Mouse (Mus musculus) embryonic facial prominence, embryonic 12.5 days (tissue): Measurements from ENCODE around the gene Gltp. TPM values are rescaled to one million over a fixed set of nuclear protein-coding genes. Genes with fewer than 3 reads are reported as not detected.

ENCODE experiments used
- ATAC-seq: fragments of 200-750 bp; cut with Nextera tagmentation; 2 replicates; pipeline ENCODE4 v1.8.0; 2017; ENCODE audit not compliant: insufficient number of reproducible peaks, insufficient read depth, low FRiP score, low TSS enrichment
- H3K27ac ChIP-seq: fragments of 300-500 bp; sonication (generic); 2 replicates; pipeline ENCODE4 v1.5.1; 2016; ENCODE audit warnings: mild to moderate bottlenecking
- H3K27me3 ChIP-seq: fragments of 300-500 bp; sonication (generic); 2 replicates; pipeline ENCODE4 v1.6.1; 2016; ENCODE audit warnings: mild to moderate bottlenecking, moderate library complexity
- H3K36me3 ChIP-seq: fragments of 300-500 bp; sonication (generic); 2 replicates; pipeline ENCODE4 v1.6.1; 2016; ENCODE audit warnings: mild to moderate bottlenecking
- H3K4me1 ChIP-seq: fragments of 300-500 bp; sonication (generic); 2 replicates; pipeline ENCODE4 v1.6.1; 2016
- H3K4me2 ChIP-seq: fragments of 300-500 bp; sonication (generic); replicated peaks from 2 replicates; pipeline ENCODE4 v1.6.1; 2016; ENCODE audit warnings: mild to moderate bottlenecking, moderate library complexity
- H3K4me3 ChIP-seq: fragments of 300-500 bp; sonication (generic); 2 replicates; pipeline ENCODE4 v1.5.1; 2016; ENCODE audit warnings: mild to moderate bottlenecking
- H3K9ac ChIP-seq: fragments of 300-500 bp; sonication (generic); 2 replicates; pipeline ENCODE4 v1.6.1; 2016; ENCODE audit warnings: mild to moderate bottlenecking, moderate library complexity
- H3K9me3 ChIP-seq: fragments of 300-500 bp; sonication (generic); 2 replicates; pipeline ENCODE4 v1.6.1; 2016; ENCODE audit warnings: mild to moderate bottlenecking, moderate library complexity
- WGBS: fragments of 180-500 bp; shearing (Covaris S2); methylation state at CpG from one replicate; pipeline ENCODE4 v1.1.7; 2016; 5-methylcytosine and 5-hydroxymethylcytosine counted together
- polyA plus RNA-seq: library from polyadenylated mRNA; unstranded; fragments of >200 nt; fragmentation: Nextera tagmentation; extraction: Ambion mirVana; gene quantifications from 2 replicates; pipeline ENCODE4 v1.2.1, GENCODE M21; 2016

The Gltp gene
- polyA plus RNA-seq, 1 experiment from 2014 or later = 64.5 TPM

DNA sequence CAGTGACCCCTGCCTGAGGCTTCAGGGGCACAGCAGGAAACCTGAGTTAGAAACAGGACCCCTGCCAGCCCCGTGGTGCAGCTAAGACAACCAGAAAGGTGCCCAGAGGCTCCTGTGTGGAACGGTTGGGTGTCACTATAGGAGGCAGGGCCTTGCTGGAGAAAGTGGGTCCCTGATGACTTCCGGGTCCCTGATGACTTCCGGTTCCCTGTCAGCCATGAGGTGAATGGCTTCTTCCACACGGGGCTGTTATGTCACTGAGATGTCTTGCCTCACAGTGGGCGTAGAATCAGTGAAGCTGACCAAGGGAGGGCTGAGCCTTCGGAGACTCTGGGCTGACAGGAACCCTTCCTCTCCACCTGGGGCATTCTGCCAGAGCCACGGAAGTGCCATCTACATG, 16.2 kb downstream of the Gltp start:
- Histone ChIP-seq H3K4me3 (no peak overlapping the region), H3K4me1 (no peaks in the 10 kb centered on the region), H3K27me3 (no peaks in the 10 kb centered on the region), H3K4me2 (no peak overlapping the region), H3K36me3 (peaks cover 11% of the 10 kb centered on the region), H3K9ac (no peak overlapping the region), H3K9me3 (no peaks in the 10 kb centered on the region), H3K27ac (no peak overlapping the region)
- ATAC-seq = no peak
- 82% methylated on average over 8 of the region's 8 CpGs for WGBS

DNA sequence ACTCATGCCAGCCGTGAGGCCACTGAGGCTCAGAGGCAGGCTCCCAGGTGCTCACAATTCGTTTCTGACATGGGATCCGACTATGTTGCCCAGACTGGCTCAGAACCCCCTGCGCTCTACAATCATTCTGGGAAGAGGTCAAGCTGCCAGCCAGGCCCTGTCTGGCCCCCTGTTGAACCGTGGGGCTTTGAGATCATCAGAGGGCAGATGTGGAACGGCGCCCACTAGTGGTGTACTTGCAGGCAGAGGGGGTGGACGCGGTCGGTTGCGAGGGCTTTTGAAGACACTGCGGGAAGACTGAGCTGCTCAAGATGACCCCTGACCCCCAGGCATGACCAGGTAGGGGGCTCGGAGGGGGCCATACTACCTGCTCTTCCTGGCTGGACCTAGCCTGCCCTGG, 17.7 kb downstream of the Gltp start:
- 85% methylated on average over 13 of the region's 13 CpGs for WGBS
- Histone ChIP-seq H3K27me3 (no peaks in the 10 kb centered on the region), H3K9me3 (no peaks in the 10 kb centered on the region), H3K4me2 (no peak overlapping the region), H3K4me1 (no peaks in the 10 kb centered on the region), H3K27ac (no peak overlapping the region), H3K4me3 (no peak overlapping the region), H3K36me3 (peaks cover 11% of the 10 kb centered on the region), H3K9ac (no peak overlapping the region)
- ATAC-seq = no peak

DNA sequence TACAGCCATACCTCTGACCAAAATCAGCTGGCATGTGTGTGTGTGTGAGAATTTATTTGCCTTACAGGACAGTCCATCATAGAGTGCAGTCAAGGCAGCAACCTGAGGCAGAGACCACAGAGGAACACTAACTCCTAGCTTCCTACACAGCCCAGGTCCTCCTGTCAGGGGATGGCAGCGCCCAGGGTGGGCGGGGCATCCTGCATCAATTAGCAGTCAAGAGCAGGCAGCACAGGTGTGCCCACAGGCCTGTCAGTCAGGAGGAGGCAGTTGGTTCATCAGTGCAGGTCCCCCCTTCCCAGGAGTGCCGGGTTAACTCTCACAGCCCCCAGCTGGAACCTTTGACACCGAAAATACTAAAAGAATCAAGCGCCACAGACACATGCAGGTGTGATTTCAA, 21.8 kb downstream of the Gltp start:
- H3K4me3 ChIP-seq = no peak overlapping the region
- H3K4me2 ChIP-seq = no peak overlapping the region
- H3K27ac ChIP-seq = no peak overlapping the region
- peaks cover 8% of the 10 kb centered on the region for H3K36me3 ChIP-seq
- no peaks in the 10 kb centered on the region for H3K9me3 ChIP-seq
- no peak for ATAC-seq
- H3K27me3 ChIP-seq = no peaks in the 10 kb centered on the region
- WGBS = 91% methylated on average over 5 of the region's 5 CpGs
- H3K9ac ChIP-seq = no peak overlapping the region
- H3K4me1 ChIP-seq = peaks cover 15% of the 10 kb centered on the region

DNA sequence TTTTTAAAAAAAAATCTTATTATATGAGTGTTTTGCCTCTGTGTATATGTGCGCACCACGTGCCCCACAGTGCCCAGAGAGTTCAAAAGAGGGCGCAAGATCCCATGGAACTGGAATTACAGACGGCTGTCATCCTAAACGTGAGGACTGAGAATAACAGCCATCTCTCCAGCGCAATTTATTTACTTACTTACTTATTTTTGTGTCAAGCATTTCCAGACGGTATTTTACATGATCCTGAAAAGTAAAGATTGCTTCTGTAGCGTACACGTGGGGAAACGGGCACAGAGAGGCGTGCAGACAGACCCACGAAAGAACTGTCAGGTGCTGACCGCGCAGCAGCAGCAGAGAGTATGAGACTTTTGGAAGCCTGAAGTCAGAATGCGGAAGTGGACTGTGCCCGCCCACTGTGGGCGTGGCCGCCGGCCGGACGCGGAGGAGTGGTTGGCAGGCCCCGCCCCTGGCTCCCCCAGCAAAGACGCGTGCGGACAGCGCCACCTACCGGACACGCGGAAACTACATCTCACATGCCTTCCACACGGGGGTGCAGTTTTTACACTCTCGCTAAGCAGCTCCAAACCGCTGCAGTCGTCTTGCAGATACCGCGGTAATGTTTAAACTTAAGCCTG, 23.4 kb downstream of the Gltp start:
- peak overlapping the region; percentile 29 for H3K4me3 ChIP-seq
- peak; percentile 62; the same call in 1 of the 2 replicates for ATAC-seq
- H3K9ac ChIP-seq = no peak overlapping the region
- H3K27me3 ChIP-seq = no peaks in the 10 kb centered on the region
- no peaks in the 10 kb centered on the region; the same call in 1 of the 2 replicates for H3K36me3 ChIP-seq
- WGBS = 3% methylated on average over 36 of the region's 36 CpGs
- 0 out of 2 replicates have a peak overlapping the region, but pooled peaks have one; percentile 17 for H3K27ac ChIP-seq
- peaks cover 15% of the 10 kb centered on the region for H3K4me1 ChIP-seq
- H3K4me2 ChIP-seq = peak overlapping the region; percentile 48
- H3K9me3 ChIP-seq = no peaks in the 10 kb centered on the region

DNA sequence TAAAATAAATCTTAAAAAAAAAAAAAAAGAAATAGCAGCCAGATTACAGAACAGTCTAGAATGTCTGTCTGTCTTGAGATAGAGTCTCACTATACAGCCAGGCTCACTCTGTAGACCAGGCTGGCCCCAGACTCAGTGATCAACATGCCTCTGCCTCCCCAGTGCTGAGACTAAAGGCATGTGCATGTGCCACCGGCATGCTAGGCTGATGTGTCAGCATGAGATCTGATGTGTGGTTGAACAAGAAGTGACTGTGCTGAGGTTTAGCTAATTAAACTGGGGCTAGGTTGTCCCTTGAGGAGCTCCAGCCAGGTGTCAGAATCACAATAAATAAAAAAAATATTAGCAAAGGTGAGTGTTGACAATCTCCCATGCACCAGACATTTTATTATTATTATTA, 24.1 kb downstream of the Gltp start:
- Histone ChIP-seq H3K27ac (no peak overlapping the region), H3K9ac (no peak overlapping the region), H3K36me3 (no peaks in the 10 kb centered on the region; the same call in 1 of the 2 replicates), H3K4me1 (peaks cover 15% of the 10 kb centered on the region), H3K27me3 (no peaks in the 10 kb centered on the region), H3K9me3 (no peaks in the 10 kb centered on the region), H3K4me3 (no peak overlapping the region), H3K4me2 (no peak overlapping the region)
- 58% methylated on average over 1 of the region's 1 CpGs for WGBS
- ATAC-seq = no peak

DNA sequence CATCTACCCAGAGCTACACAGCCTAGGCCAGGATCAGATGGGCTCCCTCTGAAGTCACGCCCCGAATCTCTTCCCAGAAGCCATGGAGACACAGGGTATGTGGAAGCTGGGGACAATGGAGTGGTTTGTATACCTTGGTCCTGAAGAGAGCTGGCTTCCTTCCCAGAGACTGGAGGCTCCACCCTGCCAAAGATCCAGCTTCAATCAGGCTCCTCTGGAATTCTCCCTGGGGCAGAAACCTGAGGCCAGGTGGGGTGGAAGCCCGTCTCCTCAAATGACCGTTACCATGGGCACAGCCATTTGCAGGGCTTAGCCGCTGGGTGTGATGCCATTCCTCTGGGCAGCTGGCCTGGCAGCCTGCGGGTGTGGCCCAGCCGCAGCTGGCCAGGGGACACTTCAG, 26.0 kb downstream of the Gltp start:
- peak; percentile 61 for ATAC-seq
- H3K9ac ChIP-seq = no peak overlapping the region
- H3K27ac ChIP-seq = peak overlapping the region; percentile 12; the same call in 1 of the 2 replicates
- H3K4me3 ChIP-seq = no peak overlapping the region
- H3K27me3 ChIP-seq = peaks cover 5% of the 10 kb centered on the region; the same call in 1 of the 2 replicates
- peaks cover 15% of the 10 kb centered on the region for H3K4me1 ChIP-seq
- no peaks in the 10 kb centered on the region for H3K9me3 ChIP-seq
- H3K36me3 ChIP-seq = no peaks in the 10 kb centered on the region
- WGBS = 44% methylated on average over 7 of the region's 7 CpGs
- no peak overlapping the region for H3K4me2 ChIP-seq

DNA sequence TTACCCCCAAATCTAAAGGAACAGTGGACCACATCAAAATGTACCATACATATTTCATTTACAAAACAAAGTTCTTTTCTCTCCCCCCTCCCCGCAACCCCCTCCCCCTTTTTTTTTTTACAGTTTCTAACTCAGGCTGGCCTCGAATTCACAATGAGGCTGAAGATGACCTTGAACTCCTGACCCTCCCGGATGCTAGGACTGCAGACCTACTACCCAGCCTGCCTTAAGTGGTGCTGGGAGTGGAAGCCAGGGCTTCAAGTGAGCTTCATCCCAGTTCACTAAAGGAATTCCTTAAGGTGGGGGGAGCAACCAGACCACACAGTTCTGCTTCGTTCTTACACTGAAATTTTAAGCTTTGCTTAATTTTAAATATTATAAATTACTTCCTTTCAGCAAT, 26.6 kb downstream of the Gltp start:
- Histone ChIP-seq H3K9me3 (no peaks in the 10 kb centered on the region), H3K4me1 (peaks cover 15% of the 10 kb centered on the region), H3K36me3 (no peaks in the 10 kb centered on the region), H3K27ac (no peak overlapping the region), H3K4me2 (no peak overlapping the region), H3K4me3 (no peak overlapping the region), H3K27me3 (peaks cover 9% of the 10 kb centered on the region), H3K9ac (no peak overlapping the region)
- 72% methylated on average over 4 of the region's 4 CpGs for WGBS
- ATAC-seq = no peak

DNA sequence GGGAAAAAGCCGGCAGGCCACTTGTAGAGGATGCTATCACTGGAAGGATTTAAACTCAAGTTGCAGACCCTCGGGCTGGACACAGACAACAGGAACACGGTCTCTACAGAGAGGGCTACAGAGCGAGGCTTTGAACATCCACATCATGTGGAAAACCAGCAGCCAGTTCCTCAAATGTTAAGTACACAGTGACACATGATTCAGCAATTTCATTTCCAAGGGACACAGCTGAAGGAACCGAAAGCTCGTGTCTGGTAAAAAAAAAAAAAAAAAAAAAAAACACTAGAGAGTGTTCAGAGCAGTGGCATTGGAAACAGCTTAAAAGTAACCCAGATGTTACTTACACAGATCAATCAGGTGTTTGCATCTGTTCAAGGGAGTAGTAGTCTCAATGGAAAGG, 29.8 kb downstream of the Gltp start:
- Histone ChIP-seq H3K36me3 (no peaks in the 10 kb centered on the region), H3K4me1 (peaks cover 16% of the 10 kb centered on the region), H3K27ac (no peak overlapping the region), H3K27me3 (peaks cover 41% of the 10 kb centered on the region), H3K9me3 (no peaks in the 10 kb centered on the region), H3K4me3 (no peak overlapping the region), H3K9ac (no peak overlapping the region), H3K4me2 (no peak overlapping the region)
- no peak for ATAC-seq
- WGBS = 65% methylated on average over 6 of the region's 6 CpGs

DNA sequence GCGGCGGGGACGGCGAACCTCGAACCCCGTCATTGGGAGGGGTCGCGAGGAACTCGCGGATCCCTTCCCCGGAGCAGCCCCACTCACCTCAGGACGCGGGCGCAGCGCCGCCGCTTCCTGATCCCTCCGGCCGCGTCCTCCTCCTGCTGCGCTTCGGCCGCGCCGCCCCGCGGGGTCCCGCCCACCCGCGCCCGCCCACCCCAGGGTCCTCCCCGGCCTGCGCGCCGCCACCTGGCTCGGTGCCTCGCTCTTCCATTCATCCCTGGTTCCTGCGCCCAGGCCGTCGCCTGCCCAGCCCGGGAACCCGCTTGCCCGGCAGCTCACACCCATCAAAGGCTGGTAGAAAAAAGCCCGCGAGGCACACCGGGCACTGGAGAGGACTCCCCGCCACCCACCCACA, 32.5 kb downstream of the Gltp start, which contains the start of gene Trpv4:
Gene Trpv4 (minus strand): TSS at position 167 of the 400 bp plus-strand sequence.
- WGBS = under 1% methylated on average over 35 of the region's 47 CpGs
- Histone ChIP-seq H3K27ac (no peak within 1 kb of the TSS), H3K27me3 (peaks cover 51% of the 10 kb centered on the region)

DNA sequence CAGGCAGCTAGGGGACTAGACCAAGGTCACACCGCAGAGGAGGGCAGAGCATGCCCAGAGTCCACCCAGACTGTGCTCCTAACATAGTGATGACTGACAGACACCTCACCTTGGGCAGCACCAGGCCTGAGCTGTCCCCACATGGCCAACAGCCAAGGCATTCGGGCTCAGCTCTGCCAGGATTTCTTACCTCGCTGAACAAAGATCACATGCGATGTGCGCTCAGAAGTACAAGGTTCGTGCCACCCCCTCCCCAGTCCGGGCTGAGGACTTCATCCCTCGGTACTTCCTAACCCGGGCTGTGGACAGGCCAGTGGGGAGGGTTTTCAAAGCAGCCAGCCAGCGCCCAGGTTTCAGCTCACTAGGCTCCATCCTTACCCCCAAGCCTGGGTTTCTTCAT, 33.4 kb downstream of the Gltp start:
- peaks cover 51% of the 10 kb centered on the region for H3K27me3 ChIP-seq

More for the DNA sequence above, 32.5 kb downstream of the Gltp start, which contains the start of gene Trpv4:
- Histone ChIP-seq H3K9me3 (no peaks in the 10 kb centered on the region), H3K4me2 (peak within 1 kb of the TSS; percentile 88), H3K4me1 (peaks cover 4% of the 10 kb centered on the region; the same call in 1 of the 2 replicates), H3K36me3 (no peaks in the 10 kb centered on the region), H3K9ac (peak within 1 kb of the TSS; percentile 58), H3K4me3 (peak within 1 kb of the TSS; percentile 50)
- no peak for ATAC-seq

DNA sequence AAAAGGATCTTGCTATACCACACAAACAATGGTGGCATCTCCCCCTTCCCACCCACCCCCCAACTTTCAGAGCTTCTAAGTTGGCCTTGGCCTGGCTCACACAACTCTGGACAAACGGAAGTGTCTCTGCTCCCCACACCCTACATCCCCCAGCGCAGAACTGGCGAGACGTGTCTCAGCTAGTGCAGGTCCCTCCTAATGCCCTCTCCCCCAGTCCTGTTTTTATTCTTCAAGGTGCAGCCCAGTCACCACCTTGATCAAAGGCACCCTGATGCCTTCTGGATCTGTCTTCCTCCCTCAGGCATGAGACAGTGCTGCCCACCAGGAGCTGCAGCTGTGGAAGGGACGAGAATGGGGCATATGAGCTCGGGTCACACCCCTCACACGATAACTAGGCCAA, 34.5 kb downstream of the Gltp start:
- Histone ChIP-seq H3K4me2 (no peak overlapping the region), H3K9ac (no peak overlapping the region), H3K27ac (no peak overlapping the region), H3K4me1 (peaks cover 10% of the 10 kb centered on the region), H3K27me3 (peaks cover 51% of the 10 kb centered on the region), H3K9me3 (no peaks in the 10 kb centered on the region), H3K36me3 (no peaks in the 10 kb centered on the region), H3K4me3 (no peak overlapping the region)
- WGBS = 77% methylated on average over 7 of the region's 7 CpGs
- no peak for ATAC-seq

More for the DNA sequence above, 33.4 kb downstream of the Gltp start:
- Histone ChIP-seq H3K9me3 (no peaks in the 10 kb centered on the region), H3K27ac (no peak overlapping the region), H3K4me3 (peak overlapping the region; percentile 50), H3K36me3 (no peaks in the 10 kb centered on the region), H3K9ac (no peak overlapping the region), H3K4me1 (peaks cover 4% of the 10 kb centered on the region; the same call in 1 of the 2 replicates), H3K4me2 (peak overlapping the region; percentile 88)
- no peak for ATAC-seq
- 37% methylated on average over 10 of the region's 10 CpGs for WGBS

DNA sequence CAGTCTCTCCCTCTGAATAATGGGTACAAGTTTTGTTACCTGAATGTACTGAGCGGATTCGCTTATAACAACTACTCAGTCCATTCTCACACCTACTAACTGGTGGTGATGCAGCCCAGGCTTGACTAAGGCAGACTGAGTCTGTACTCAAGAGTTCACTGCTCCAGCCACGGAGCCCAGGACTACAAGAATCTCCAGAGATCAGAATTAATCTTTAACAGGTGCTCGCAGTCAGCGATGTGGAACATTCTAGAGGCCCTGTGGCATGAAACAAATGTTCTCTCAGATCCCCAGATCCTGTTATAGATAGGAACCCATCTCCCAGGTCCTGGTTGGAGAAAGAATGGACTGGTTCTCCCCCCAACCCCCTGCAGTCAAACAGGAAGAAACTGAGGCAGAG, 35.1 kb downstream of the Gltp start:
- no peak overlapping the region for H3K4me3 ChIP-seq
- H3K9ac ChIP-seq = no peak overlapping the region
- H3K27me3 ChIP-seq = peaks cover 55% of the 10 kb centered on the region
- H3K4me2 ChIP-seq = no peak overlapping the region
- peaks cover 16% of the 10 kb centered on the region for H3K4me1 ChIP-seq
- no peaks in the 10 kb centered on the region for H3K36me3 ChIP-seq
- no peak for ATAC-seq
- H3K9me3 ChIP-seq = no peaks in the 10 kb centered on the region
- 0 out of 2 replicates have a peak overlapping the region, but pooled peaks have one; percentile 3 for H3K27ac ChIP-seq
- WGBS = 72% methylated on average over 5 of the region's 5 CpGs
